ENCODE assay signal across 8 mouse cellular contexts in the genomic region with DNA sequence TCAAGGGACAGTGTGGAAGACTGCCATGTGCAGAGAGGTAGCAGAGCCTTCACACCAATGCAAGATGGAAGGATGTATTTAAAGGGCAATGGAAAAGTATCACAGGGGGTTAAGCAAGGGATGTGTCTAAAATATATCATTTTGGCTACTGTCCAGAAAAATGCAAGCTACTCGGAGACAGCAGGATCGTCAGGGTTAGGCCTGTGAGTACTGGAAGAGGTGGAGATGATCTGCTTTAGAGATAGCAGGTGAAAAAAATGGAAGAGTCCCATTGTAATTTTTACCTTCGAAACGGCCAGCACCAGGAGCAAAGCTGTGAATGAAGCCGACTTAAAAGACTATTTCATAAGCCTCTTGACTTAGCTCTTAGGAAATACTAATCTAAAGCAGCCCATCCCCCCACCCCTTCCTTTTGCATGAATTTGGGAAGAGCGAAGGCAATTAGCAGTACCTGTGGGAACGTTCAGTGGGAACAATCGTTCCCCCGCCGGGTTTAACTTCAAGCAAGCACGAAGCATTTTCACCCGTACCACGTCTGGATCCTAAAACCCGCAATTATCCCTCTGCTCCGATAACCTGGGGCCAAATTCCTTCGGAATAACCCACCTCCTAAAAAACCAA. TPM values are rescaled to one million over a fixed set of nuclear protein-coding genes. Genes with fewer than 3 reads are reported as not detected.
A peak's percentile ranks its signal among the peaks of the same experiment; 100 is the strongest.
DNase-seq lines count a peak whose midpoint lies in the region; ATAC-seq and TF ChIP-seq lines count a peak whose summit lies in the region.

No protein-coding gene starts in this region.

- peak overlapping the region; percentile 53 for H3K4me2 ChIP-seq in forebrain, postnatal 0 days (ENCODE audit: low read depth)

- no peak for DNase-seq in layer of hippocampus, adult 2 months (ENCODE audit: low spot score in 2 of 2)
- no peak for DNase-seq in layer of hippocampus, postnatal 10 days (ENCODE audit: low spot score in 2 of 2)
- DNase-seq in forebrain, postnatal 0 days: no peak
- no peak for DNase-seq in frontal cortex, adult 2 months (ENCODE audit: extremely low spot score in 1 of 2, low spot score in 1 of 2)
- DNase-seq in layer of hippocampus, adult 11-12 months (ENCODE audit: low spot score): no peak
- no peak for DNase-seq in adrenal gland, postnatal 25 days

- under 1% methylated on average over 16 of the region's 16 CpGs for WGBS in forebrain, postnatal 0 days
- 0% methylated on average over 16 of the region's 16 CpGs for WGBS in macrophage (ENCODE audit: missing documents)

- no peaks in the 10 kb centered on the region for H3K9me3 ChIP-seq in forebrain, postnatal 0 days (ENCODE audit: low read length)

- peaks cover 13% of the 10 kb centered on the region for H3K4me1 ChIP-seq in bone marrow macrophage, adult 2 months (ENCODE audit: control insufficient read depth, insufficient read depth, low read length)
- peaks cover 6% of the 10 kb centered on the region; the same call in 1 of the 2 replicates for H3K4me1 ChIP-seq in forebrain, postnatal 0 days (ENCODE audit: insufficient read depth)

- no peaks in the 10 kb centered on the region for H3K36me3 ChIP-seq in forebrain, postnatal 0 days (ENCODE audit: insufficient read depth)
- no peaks in the 10 kb centered on the region for H3K36me3 ChIP-seq in macrophage (ENCODE audit: inconsistent target)

- H3K4me3 ChIP-seq in layer of hippocampus, adult 2 months: peak overlapping the region; percentile 77
- H3K4me3 ChIP-seq in bone marrow macrophage, adult 2 months (ENCODE audit: insufficient read depth, low read length): peak overlapping the region; percentile 88
- peak overlapping the region; percentile 95 for H3K4me3 ChIP-seq in forebrain, postnatal 0 days (ENCODE audit: low read depth, low read length)
- peak overlapping the region; percentile 75 for H3K4me3 ChIP-seq in macrophage (ENCODE audit: inconsistent target)

- H3K79me2 ChIP-seq in macrophage (ENCODE audit: inconsistent target): peaks cover 45% of the 10 kb centered on the region

- ATAC-seq in forebrain, postnatal 0 days: no peak

- no peak for TF ChIP-seq POLR2A in bone marrow macrophage, adult 2 months (IDR thresholded peaks at IDR 0.05; ENCODE audit: borderline replicate concordance, low read depth, low read length)

- no peaks in the 10 kb centered on the region for H3K27me3 ChIP-seq in forebrain, postnatal 0 days (ENCODE audit: insufficient read depth, low read length)

- no peak for TF ChIP-seq CTCF in layer of hippocampus, adult 2 months (conservative IDR thresholded peaks at IDR 0.05)
- TF ChIP-seq CTCF in bone marrow macrophage, adult 2 months (IDR thresholded peaks at IDR 0.05; ENCODE audit: low read depth, low read length): no peak
- no peak for TF ChIP-seq CTCF in forebrain, postnatal 0 days (IDR thresholded peaks at IDR 0.05; ENCODE audit: low read depth)

- H3K9ac ChIP-seq in forebrain, postnatal 0 days: peak overlapping the region; percentile 90

- H3K27ac ChIP-seq in layer of hippocampus, adult 2 months: peak overlapping the region; percentile 98
- H3K27ac ChIP-seq in bone marrow macrophage, adult 2 months (ENCODE audit: insufficient read depth, low read depth, low read length): peak overlapping the region; percentile 91
- peak overlapping the region; percentile 98 for H3K27ac ChIP-seq in forebrain, postnatal 0 days (ENCODE audit: low read depth, low read length)
- H3K27ac ChIP-seq in macrophage: peak overlapping the region; percentile 66

RNA-seq across cellular contexts. Expression of a gene that starts 0.9 kb away (rescaled TPM):
- total RNA-seq in layer of hippocampus, adult 2 months (2021): 10 to 100 TPM; 61.1 to 62.4 TPM
- total RNA-seq in layer of hippocampus, postnatal 10 days (2021): 10 to 100 TPM; 58.0 to 60.2 TPM
- polyA plus RNA-seq in bone marrow macrophage, adult 2 months (2012; ENCODE audit: insufficient read depth, insufficient read length, missing spikeins): 19.4 and 22.3 TPM in 2 replicates
- total RNA-seq in forebrain, postnatal 0 days (2014; rRNA removed): 54.1 and 65.8 TPM in 2 replicates
- polyA plus RNA-seq in forebrain, postnatal 0 days (2015; fragmentation: Nextera tagmentation; extraction: Ambion mirVana): 12.1 and 15.6 TPM in 2 replicates
- 100 to 1,000 TPM in 13 of 26 experiments, 10 to 100 TPM in 13; 47.1 to 130 (median 101) TPM for total RNA-seq in macrophage (2018; cell fraction: chromatin; rRNA removed)
- total RNA-seq in macrophage (2018; cell fraction: cytosol; rRNA removed): 10 to 100 TPM; 17.4 to 30.4 (median 24.6) TPM
- 10 to 100 TPM; 32.3 to 96.0 (median 60.7) TPM for total RNA-seq in macrophage (2018; cell fraction: nucleus; rRNA removed)
- polyA plus RNA-seq in macrophage (2018): 18.3 to 24.5 TPM (median 22.6 TPM) in 3 replicates
- 32.4 and 34.3 TPM in 2 replicates for polyA plus RNA-seq in frontal cortex, adult 2 months (2012; rRNA removed)
- total RNA-seq in adrenal gland, postnatal 25 days (2021): 46.5 and 47.1 TPM in 2 replicates
